Mouse (Mus musculus): ENCODE measurements around the gene Rpl27a.

Gene Rpl27a

DNA sequence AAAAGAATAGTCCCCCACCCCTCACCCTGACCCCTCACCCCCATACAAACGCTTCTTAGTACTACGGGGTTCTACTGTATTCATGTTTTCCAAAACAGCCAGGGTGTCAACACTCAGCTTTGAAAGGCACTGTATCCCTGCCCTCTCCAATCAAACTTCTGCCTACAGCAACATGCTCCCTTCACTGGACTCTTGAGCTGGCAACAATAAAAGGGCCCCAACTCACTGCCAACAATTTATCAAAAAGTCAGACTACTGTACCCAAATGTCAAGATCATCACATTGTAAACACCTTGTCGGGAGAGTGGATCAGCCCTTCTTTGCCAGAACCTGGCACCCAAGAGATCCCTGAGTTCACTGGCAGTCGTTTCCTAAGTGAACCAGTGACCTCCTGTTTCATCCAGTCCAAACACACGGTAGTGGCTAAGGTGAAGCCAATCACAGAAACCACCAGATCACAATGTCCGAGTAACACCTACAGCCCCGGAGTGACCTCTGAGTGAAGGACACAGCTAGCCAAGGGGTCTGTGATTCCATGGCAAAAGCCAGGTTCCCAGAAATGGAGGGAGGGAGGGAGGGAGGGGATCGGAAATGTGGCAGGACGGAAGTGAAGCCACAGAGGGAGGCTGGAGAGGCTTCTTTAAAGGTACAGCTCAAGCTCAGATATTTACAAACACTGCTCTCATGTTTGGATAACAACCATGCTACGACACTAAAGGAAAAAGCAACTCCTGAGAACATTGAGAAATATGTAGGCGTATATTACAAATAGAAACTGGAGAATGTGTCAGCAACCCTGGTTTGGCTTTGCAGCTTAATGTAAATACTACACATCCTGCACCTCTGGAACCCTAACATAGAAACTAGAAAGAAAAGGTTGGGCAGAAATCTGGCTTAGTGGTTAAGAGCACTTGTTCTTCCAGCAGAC, 48.2 kb downstream of the Rpl27a start:
- DNase-seq (ENCODE audit: low read depth, low spot score) = no peak
- no peaks in the 10 kb centered on the region for H3K36me3 ChIP-seq (ENCODE audit: control insufficient read depth, insufficient read depth, low read length, poor library complexity, severe bottlenecking)
- no peaks in the 10 kb centered on the region for H3K27me3 ChIP-seq (ENCODE audit: control insufficient read depth, insufficient read depth, low read length, poor library complexity, severe bottlenecking)

DNA sequence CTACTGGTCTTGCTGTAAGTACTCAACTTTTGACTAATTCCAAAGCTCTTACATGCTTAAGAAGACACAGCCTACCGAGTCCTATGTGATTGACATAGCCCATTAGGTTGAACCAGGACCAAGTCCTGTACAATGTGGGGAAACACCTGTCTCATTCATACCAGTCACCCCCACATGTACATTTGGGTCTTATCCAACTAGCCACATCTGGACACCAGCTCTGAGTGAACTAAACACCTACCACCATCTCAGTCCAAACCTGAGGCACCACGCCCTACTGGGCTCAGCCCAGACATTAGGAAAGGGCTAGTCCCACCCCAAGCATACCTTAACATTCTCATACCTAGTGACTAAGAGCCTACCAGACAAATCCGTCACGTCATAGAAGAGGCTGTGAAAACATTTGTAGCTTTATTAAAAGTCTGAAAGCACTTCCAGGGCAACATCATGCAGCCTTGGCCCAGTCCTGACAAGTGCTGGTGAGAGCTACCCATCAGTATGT, 49.5 kb downstream of the Rpl27a start:
- Histone ChIP-seq H3K27me3 (ENCODE audit: control insufficient read depth, insufficient read depth, low read length, poor library complexity, severe bottlenecking) (no peaks in the 10 kb centered on the region), H3K36me3 (ENCODE audit: control insufficient read depth, insufficient read depth, low read length, poor library complexity, severe bottlenecking) (no peaks in the 10 kb centered on the region)
- no peak for DNase-seq (ENCODE audit: low read depth, low spot score)

All from splenic B cell, adult 2 months (primary cell).